Mouse (Mus musculus) ZHBTc4 (cell line): ENCODE data around the gene Inha.

Experiments
- DNase-seq: peaks from one replicate; pipeline ENCODE4 v3.0.0-alpha.2; 2011; ENCODE audit warnings: low read depth, low spot score

Gene Inha

DNA sequence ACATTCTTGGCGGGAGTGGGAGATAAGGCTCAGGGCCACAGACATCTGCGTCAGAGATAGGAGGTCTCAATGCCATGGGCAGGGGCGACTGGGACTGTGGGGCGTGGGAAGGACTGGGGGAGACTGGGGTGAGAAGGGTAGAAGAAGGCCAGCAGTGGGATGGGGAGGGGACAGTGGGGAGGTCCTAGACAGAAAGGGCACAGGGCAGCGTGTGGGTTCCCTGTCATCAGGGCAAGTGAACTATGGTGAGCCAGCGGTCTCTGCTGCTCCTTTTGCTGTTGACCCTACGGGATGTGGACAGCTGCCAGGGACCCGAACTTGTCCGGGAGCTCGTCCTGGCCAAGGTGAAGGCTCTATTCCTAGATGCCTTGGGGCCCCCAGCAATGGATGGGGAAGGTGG is at the start of gene Inha:
Inha (plus strand) TSS at position 72 of the 400 bp plus-strand sequence.
- DNase-seq, result no peak

- DNase-seq, result no peak
Observed at GRCm38 (mm10) chr1:75457710-75458024, 49.2 kb upstream of the Inha start.

DNA sequence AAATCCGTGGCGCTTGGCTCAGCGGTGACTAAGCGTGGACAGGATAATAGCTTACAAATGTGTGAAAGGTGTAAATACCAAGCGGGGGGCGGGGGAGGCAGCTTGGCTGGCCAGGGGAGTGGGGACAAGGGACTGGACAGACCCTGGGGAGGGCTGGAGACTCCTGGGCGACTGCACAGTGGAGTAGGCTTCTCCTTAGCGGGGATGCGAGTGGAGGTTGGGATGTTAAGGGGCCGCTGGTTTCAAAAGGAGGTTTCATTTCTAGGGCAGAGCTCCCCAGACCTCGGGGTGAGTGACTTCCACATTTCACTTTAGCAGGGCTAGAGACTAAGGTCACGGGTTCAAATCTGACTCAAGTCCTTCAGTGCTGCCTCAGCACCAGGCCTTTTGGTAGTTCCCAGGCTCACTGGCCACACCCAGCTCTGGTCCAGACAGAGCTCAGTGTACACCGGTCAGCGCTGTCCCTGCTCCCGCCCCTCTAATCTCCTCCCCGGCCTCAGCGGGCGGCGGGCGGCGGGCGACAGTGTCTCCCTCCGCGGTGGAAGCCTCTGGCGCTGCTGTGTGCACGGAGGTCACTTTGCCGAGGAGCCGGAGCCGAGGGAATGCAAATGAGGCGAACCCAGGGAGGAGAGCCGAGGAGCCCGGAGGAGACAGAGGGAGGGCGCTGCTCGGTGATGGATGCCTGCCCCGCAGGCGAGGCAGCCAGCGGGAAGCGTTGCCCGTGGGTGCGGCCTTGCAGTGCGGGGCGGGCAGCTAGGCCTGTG is 48.7 kb upstream of the Inha start:
- DNase-seq, result peak; percentile 56

DNA sequence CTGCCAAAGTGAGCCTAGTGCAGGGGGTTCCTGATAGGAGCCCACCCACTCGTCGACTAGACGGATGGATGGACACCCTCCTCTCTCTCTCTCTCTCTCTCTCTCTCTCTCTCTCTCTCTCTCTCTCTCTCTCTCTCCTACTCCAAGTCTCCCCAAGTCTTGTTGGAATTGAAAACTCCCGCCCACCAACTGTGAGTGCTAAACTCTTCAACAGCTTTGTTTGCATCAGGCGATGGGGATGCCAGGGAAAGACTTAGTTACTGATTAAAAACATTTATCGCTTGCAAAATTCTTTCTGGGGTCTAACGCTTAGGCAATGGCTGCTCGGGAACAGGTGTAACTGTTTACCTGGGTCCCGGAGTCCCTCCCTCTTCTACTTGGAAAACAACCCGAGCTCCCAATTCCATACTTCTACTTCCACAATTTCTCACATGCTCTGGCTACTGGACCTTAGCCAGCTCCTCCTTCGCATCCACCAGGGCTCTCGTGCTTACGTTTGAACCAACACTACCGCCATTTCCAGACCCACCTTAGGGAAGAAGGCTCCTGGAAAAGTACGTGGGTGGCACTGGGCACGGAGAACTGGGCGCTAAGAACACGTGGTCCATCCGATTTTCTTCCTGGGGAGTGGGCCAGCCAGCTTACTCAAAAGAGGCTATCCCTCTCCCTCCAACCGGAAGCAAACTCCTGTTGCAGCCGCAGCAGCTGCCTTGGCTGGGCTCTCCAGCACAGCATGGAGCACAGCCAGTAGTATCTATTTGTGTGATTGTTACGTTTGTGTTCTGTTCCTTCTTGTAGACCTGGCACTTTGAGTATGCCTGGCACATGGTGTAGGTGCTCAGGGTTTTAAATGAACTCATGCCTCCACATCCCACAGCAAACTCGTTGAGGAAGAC is 47.8 kb upstream of the Inha start:
- no peak for DNase-seq

GRCm38 (mm10) chr1:75460297-75460696 is 46.6 kb upstream of the Inha start:
- no peak for DNase-seq

DNA sequence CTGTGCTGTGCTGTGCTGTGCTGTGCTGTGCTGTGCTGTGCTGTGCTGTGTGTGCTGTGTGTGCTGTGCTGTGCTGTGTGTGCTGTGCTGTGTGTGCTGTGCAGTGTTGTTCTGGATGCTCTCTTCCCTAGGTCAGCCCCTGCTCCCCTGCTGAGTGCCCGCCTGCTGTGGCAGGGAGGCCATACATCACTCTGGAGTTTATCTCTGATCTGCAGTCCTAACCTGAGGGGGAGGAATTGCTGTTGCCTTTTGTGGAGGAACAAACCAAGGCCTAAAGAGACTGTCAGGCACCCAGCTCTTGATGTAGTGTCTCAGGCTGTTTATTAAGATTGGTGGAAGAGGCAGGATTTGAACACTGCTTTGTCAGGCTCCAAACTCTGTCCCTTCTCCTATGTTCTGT is 44.2 kb upstream of the Inha start:
- DNase-seq, result no peak

- DNase-seq, result no peak
Observed at GRCm38 (mm10) chr1:75463652-75464204, 43.1 kb upstream of the Inha start.

DNA sequence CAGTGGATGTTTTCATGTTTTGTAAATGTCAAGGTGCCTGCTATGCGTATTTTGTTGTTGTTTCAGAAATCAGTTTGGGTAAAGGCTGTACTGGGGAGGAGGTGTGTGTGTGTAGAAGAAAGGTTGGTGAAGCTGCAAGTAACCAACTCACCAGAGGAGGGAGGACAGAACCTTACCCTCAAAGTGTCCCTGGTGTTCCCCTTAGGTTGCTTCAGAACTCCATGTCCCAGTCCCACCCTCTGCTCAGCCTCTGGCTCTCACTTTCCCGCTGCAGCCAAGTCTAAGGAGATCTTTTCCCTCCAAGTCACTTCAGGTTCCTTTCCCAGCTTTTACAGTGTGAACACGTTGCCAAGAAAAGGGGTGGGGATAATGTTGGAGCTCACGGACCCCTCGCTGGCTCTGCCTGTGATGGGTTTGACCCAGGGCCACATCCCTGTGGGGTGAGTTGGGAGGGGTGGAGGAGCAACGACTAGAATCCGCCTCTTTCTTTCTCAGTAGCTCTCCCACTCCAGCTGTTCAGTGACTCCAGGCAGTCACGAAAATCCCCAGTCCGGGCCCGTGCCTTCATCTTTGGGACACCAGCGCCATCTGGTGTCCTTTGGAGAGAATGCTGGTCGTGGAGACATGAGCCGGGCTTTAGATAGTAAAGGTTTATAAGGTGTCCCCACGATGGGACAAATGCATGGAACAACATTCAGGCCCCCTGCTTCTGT is 39.5 kb upstream of the Inha start:
- DNase-seq, result peak; percentile 89

- no peak for DNase-seq
Observed at GRCm38 (mm10) chr1:75469287-75469825, 37.5 kb upstream of the Inha start.

DNA sequence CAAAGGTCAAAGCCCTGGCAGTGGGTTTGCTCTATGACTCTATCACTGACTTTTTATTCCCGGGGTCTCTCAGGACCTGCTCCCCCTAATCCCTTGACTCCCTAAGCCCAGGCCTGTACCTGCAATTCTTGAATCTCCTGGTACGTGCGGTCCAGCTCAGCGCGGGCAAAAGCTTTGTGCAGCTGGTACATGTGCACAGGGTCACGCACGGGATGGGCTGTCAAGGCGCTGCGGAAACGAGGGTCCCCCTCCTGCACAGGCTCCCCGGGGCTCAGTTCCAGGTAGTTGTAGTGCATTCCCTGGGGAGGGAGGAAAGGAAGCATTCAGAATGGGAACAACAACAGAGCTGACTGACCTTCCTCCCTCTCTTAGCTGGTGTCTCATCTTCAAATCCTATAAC is 30.4 kb upstream of the Inha start:
- DNase-seq, result no peak

DNA sequence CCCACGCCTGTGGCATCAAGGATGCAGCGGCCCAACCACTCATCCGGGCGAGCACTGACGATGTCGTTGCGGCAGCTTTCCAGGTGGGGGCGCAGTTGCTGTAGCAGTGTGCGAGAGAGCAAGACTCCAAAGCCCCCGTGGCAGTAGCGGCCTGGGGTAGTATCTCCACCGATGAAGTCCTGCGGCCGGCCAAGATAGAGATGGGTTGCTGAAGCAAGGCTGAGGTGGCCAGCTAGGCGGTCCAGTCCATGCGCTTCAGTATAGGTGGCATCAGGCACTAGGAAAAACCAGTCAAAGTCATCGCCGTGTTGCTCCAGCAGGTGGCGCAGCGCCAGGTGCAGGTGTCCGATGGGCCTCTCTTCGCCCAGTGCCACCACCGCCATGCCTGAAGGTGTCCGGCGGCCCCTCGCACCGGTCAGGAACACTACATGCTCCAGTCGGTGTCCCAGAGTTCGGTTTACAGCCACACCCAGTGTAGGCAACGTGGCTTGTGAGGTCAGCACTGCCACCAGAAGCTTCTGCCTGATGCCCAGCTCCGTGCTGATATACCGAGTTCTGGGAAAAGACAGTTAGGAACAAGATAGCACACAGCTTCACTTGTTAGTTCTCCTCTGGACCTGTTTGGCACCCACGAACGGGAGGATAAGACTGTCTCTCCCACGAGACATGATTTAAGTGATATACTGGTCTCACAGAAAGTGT is 29.5 kb upstream of the Inha start:
- DNase-seq, result peak; percentile 85

DNA sequence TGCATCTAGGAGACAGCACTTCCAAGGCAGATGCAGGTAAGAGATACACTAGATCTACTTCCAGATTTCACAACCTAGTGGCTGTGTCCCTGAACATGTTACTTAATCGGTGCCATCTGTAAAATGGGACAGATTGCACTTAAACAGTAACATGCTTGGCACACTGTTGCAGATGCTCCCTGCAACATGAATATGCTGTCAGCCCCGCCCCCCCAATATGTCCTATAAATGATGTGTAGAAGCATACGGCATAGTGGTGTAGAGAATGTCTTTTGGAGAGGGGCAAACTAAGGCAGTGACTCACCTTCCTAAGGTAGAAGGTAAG is 28.9 kb upstream of the Inha start:
- DNase-seq, result no peak

GRCm38 (mm10) chr1:75478497-75478896 is 28.4 kb upstream of the Inha start:
- no peak for DNase-seq

DNA sequence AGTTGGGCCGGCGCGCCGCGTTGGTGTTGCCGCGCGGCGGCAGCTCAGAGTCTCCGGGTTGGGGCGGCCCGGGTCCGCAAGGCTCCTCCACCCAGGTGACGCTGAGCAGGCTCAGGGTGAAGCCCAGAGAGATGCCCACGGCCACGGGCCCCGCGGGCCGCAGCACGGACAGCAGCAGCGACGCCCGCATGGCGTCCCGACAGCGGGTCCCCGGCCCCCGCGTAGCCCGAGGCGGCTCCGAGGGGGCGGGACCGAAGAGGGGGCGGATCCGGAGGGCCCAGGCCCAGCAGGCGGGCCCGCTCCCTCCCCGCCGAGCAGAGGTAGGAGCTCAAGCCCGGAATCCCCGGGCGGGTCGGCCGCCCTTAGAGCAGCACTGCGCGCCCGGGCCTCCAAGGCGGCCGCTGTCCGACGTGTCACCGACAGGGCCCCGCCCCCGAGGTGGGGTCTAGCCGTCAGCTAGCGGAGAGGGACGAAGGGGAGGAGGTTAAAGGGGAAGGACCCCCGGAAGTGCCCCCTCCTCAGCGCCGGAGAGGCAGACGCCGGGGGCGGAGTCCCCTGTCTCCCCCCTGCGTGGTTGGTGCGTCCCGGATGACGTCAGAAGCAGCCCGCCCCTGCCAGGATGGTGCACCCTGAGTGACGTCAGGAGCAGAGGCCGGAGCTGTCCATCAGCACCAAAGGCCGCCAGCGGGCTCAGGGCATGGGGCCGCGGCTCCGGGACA is 27.8 kb upstream of the Inha start, which contains the start of the genes Chpf and Tmem198:
Chpf (minus strand) TSS at position 392 of the 719 bp plus-strand sequence.
Tmem198 (plus strand) TSS at position 617 of the 719 bp plus-strand sequence.
- peak; percentile 98 for DNase-seq

GRCm38 (mm10) chr1:75479635-75479989 is 27.3 kb upstream of the Inha start:
- DNase-seq, result no peak

GRCm38 (mm10) chr1:75480036-75480435 is 26.8 kb upstream of the Inha start:
- DNase-seq, result no peak

- peak; percentile 77 for DNase-seq
Observed at GRCm38 (mm10) chr1:75480735-75481134, 26.1 kb upstream of the Inha start.

GRCm38 (mm10) chr1:75486561-75486960 is 20.3 kb upstream of the Inha start:
- DNase-seq, result no peak

GRCm38 (mm10) chr1:75487040-75487404 is 19.9 kb upstream of the Inha start:
- no peak for DNase-seq

DNA sequence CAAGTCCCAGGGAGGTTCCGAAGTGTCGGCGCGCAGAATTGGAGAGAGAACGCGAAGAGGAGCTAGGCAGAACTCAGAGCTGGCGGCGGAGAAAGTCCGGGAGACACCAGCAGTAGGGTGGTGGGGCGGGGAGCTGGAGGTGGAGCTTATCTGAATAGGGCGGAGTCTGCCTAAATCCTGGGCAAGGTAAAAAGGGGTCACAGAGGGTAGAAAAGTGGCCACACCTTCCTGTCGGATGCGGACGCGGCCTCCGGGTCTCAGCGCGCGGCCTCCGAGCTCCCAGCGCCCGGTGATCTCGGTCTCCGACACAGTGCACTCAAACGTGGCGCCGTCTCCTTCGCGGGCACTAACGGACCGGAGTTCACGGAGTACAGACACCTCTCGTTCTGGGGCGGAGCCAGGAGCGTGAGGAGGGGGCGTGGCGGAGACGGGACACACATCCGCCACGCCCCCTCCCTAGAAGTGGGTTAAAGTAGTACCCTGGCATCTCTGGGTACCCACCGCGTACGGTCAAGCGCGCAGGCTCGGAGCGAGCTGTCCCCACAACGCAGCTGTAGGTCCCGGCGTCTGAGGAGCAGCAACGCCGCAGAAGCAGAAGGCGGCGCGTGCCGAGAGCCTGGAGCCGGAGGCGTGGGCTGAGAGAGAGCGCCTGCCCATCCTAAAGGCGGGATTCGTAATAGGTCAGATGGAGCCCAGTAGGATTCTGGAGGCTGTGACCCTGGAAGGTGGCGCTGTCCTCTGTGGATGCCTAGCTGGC is 19.3 kb upstream of the Inha start:
- peak; percentile 95 for DNase-seq
